Mouse (Mus musculus): ENCODE results near the gene Asns. TPM values are rescaled to one million over a fixed set of nuclear protein-coding genes. Genes with fewer than 3 reads are reported as not detected.

Asns gene
- polyA plus RNA-seq, 1 experiment: 9.4 TPM

GRCm38 (mm10) chr6:7697077-7697643 is 4.1 kb upstream of the Asns start:
- Histone ChIP-seq H3K36me3 (ENCODE audit: control insufficient read depth, insufficient read depth, low read length) (no peaks in the 10 kb centered on the region), H3K27ac (ENCODE audit: insufficient read depth, low read length) (no peak overlapping the region), H3K4me3 (ENCODE audit: extremely low read depth, insufficient read depth, insufficient read length) (no peak overlapping the region), H3K27me3 (ENCODE audit: control insufficient read depth, insufficient read depth, low read length) (peaks cover 4% of the 10 kb centered on the region; the same call in 1 of the 2 replicates), H3K4me1 (ENCODE audit: control insufficient read depth, insufficient read depth, insufficient read length) (0 out of 2 replicates have a peak, but pooled peaks cover 6% of the 10 kb centered on the region)
- TF ChIP-seq CTCF (IDR thresholded peaks at IDR 0.05; ENCODE audit: extremely low read depth, insufficient read depth, insufficient read length, insufficient replicate concordance) (no peak), POLR2A (IDR thresholded peaks at IDR 0.05; ENCODE audit: low read depth, low read length) (no peak)
- WGBS: 67% methylated on average over 4 of the region's 4 CpGs
- no peak for DNase-seq (ENCODE audit: low read depth in 1 of 2, low spot score in 2 of 2)

- no peak for TF ChIP-seq CTCF (IDR thresholded peaks at IDR 0.05; ENCODE audit: extremely low read depth, insufficient read depth, insufficient read length, insufficient replicate concordance)
- TF ChIP-seq POLR2A (IDR thresholded peaks at IDR 0.05; ENCODE audit: low read depth, low read length): no peak
- no peaks in the 10 kb centered on the region for H3K36me3 ChIP-seq (ENCODE audit: control insufficient read depth, insufficient read depth, low read length)
- 75% methylated on average over 3 of the region's 3 CpGs for WGBS
- 0 out of 2 replicates have a peak, but pooled peaks cover 6% of the 10 kb centered on the region for H3K4me1 ChIP-seq (ENCODE audit: control insufficient read depth, insufficient read depth, insufficient read length)
- no peak for DNase-seq (ENCODE audit: low read depth in 1 of 2, low spot score in 2 of 2)
- peaks cover 4% of the 10 kb centered on the region; the same call in 1 of the 2 replicates for H3K27me3 ChIP-seq (ENCODE audit: control insufficient read depth, insufficient read depth, low read length)
- no peak overlapping the region for H3K27ac ChIP-seq (ENCODE audit: insufficient read depth, low read length)
- no peak overlapping the region for H3K4me3 ChIP-seq (ENCODE audit: extremely low read depth, insufficient read depth, insufficient read length)
These were observed 3.6 kb upstream of the Asns start for GRCm38 (mm10) chr6:7696641-7697040.

GRCm38 (mm10) chr6:7695901-7696300 is 2.8 kb upstream of the Asns start:
- H3K36me3 ChIP-seq (ENCODE audit: control insufficient read depth, insufficient read depth, low read length): no peaks in the 10 kb centered on the region
- H3K27ac ChIP-seq (ENCODE audit: insufficient read depth, low read length): no peak overlapping the region
- H3K4me1 ChIP-seq (ENCODE audit: control insufficient read depth, insufficient read depth, insufficient read length): 0 out of 2 replicates have a peak, but pooled peaks cover 6% of the 10 kb centered on the region
- H3K4me3 ChIP-seq (ENCODE audit: extremely low read depth, insufficient read depth, insufficient read length): no peak overlapping the region
- H3K27me3 ChIP-seq (ENCODE audit: control insufficient read depth, insufficient read depth, low read length): peaks cover 4% of the 10 kb centered on the region; the same call in 1 of the 2 replicates
- no peak for TF ChIP-seq POLR2A (IDR thresholded peaks at IDR 0.05; ENCODE audit: low read depth, low read length)
- TF ChIP-seq CTCF (IDR thresholded peaks at IDR 0.05; ENCODE audit: extremely low read depth, insufficient read depth, insufficient read length, insufficient replicate concordance): no peak
- WGBS: 77% methylated on average over 4 of the region's 4 CpGs
- no peak for DNase-seq (ENCODE audit: low read depth in 1 of 2, low spot score in 2 of 2)

GRCm38 (mm10) chr6:7693666-7694065 is 612 bp upstream of the Asns start:
- WGBS: 77% methylated on average over 5 of the region's 5 CpGs
- no peak overlapping the region for H3K4me3 ChIP-seq (ENCODE audit: extremely low read depth, insufficient read depth, insufficient read length)
- TF ChIP-seq POLR2A (IDR thresholded peaks at IDR 0.05; ENCODE audit: low read depth, low read length) (no peak), CTCF (IDR thresholded peaks at IDR 0.05; ENCODE audit: extremely low read depth, insufficient read depth, insufficient read length, insufficient replicate concordance) (no peak)
- 0 out of 2 replicates have a peak, but pooled peaks cover 6% of the 10 kb centered on the region for H3K4me1 ChIP-seq (ENCODE audit: control insufficient read depth, insufficient read depth, insufficient read length)
- DNase-seq (ENCODE audit: low read depth in 1 of 2, low spot score in 2 of 2): no peak
- no peak overlapping the region for H3K27ac ChIP-seq (ENCODE audit: insufficient read depth, low read length)
- peaks cover 4% of the 10 kb centered on the region; the same call in 1 of the 2 replicates for H3K27me3 ChIP-seq (ENCODE audit: control insufficient read depth, insufficient read depth, low read length)
- H3K36me3 ChIP-seq (ENCODE audit: control insufficient read depth, insufficient read depth, low read length): no peaks in the 10 kb centered on the region

GRCm38 (mm10) chr6:7692451-7692850 is 603 bp downstream of the Asns start:
- Histone ChIP-seq H3K4me3 (ENCODE audit: extremely low read depth, insufficient read depth, insufficient read length) (peak overlapping the region; percentile 51; the same call in 1 of the 2 replicates), H3K27ac (ENCODE audit: insufficient read depth, low read length) (no peak overlapping the region), H3K27me3 (ENCODE audit: control insufficient read depth, insufficient read depth, low read length) (peaks cover 4% of the 10 kb centered on the region; the same call in 1 of the 2 replicates), H3K4me1 (ENCODE audit: control insufficient read depth, insufficient read depth, insufficient read length) (0 out of 2 replicates have a peak, but pooled peaks cover 6% of the 10 kb centered on the region), H3K36me3 (ENCODE audit: control insufficient read depth, insufficient read depth, low read length) (no peaks in the 10 kb centered on the region)
- no peak for TF ChIP-seq CTCF (IDR thresholded peaks at IDR 0.05; ENCODE audit: extremely low read depth, insufficient read depth, insufficient read length, insufficient replicate concordance)
- TF ChIP-seq POLR2A (IDR thresholded peaks at IDR 0.05; ENCODE audit: low read depth, low read length): no peak
- 4% methylated on average over 12 of the region's 12 CpGs for WGBS
- DNase-seq (ENCODE audit: low read depth in 1 of 2, low spot score in 2 of 2): no peak

- DNase-seq (ENCODE audit: low read depth in 1 of 2, low spot score in 2 of 2): no peak
- peaks cover 4% of the 10 kb centered on the region; the same call in 1 of the 2 replicates for H3K27me3 ChIP-seq (ENCODE audit: control insufficient read depth, insufficient read depth, low read length)
- 0 out of 2 replicates have a peak, but pooled peaks cover 6% of the 10 kb centered on the region for H3K4me1 ChIP-seq (ENCODE audit: control insufficient read depth, insufficient read depth, insufficient read length)
- H3K27ac ChIP-seq (ENCODE audit: insufficient read depth, low read length): no peak overlapping the region
- H3K4me3 ChIP-seq (ENCODE audit: extremely low read depth, insufficient read depth, insufficient read length): no peak overlapping the region
- no peaks in the 10 kb centered on the region for H3K36me3 ChIP-seq (ENCODE audit: control insufficient read depth, insufficient read depth, low read length)
- TF ChIP-seq POLR2A (IDR thresholded peaks at IDR 0.05; ENCODE audit: low read depth, low read length) (no peak), CTCF (IDR thresholded peaks at IDR 0.05; ENCODE audit: extremely low read depth, insufficient read depth, insufficient read length, insufficient replicate concordance) (no peak)
- WGBS: 62% methylated on average over 15 of the region's 15 CpGs
These were observed 1.0 kb downstream of the Asns start for GRCm38 (mm10) chr6:7692037-7692436.

GRCm38 (mm10) chr6:7690456-7690855 is 2.6 kb downstream of the Asns start:
- DNase-seq (ENCODE audit: low read depth in 1 of 2, low spot score in 2 of 2): no peak
- no peak overlapping the region for H3K4me3 ChIP-seq (ENCODE audit: extremely low read depth, insufficient read depth, insufficient read length)
- TF ChIP-seq POLR2A (IDR thresholded peaks at IDR 0.05; ENCODE audit: low read depth, low read length): no peak
- TF ChIP-seq CTCF (IDR thresholded peaks at IDR 0.05; ENCODE audit: extremely low read depth, insufficient read depth, insufficient read length, insufficient replicate concordance): no peak
- H3K4me1 ChIP-seq (ENCODE audit: control insufficient read depth, insufficient read depth, insufficient read length): 0 out of 2 replicates have a peak, but pooled peaks cover 6% of the 10 kb centered on the region
- no peak overlapping the region for H3K27ac ChIP-seq (ENCODE audit: insufficient read depth, low read length)
- WGBS: 90% methylated on average over 9 of the region's 9 CpGs
- no peaks in the 10 kb centered on the region for H3K36me3 ChIP-seq (ENCODE audit: control insufficient read depth, insufficient read depth, low read length)
- peaks cover 4% of the 10 kb centered on the region; the same call in 1 of the 2 replicates for H3K27me3 ChIP-seq (ENCODE audit: control insufficient read depth, insufficient read depth, low read length)
